Mouse (Mus musculus): Measurements from ENCODE around the gene Atrnl1.

- TF ChIP-seq CTCF (IDR thresholded peaks at IDR 0.05; ENCODE audit: low read depth, low read length): no peak
- no peak for TF ChIP-seq POLR2A (IDR thresholded peaks at IDR 0.05; ENCODE audit: borderline replicate concordance, low read depth, low read length)
These were observed 278.0 kb downstream of the Atrnl1 start for GRCm38 (mm10) chr19:57888871-57889270.
